Mouse (Mus musculus): Measurements from ENCODE around the gene Klc4. TPM values are rescaled to one million over a fixed set of nuclear protein-coding genes. Genes with fewer than 3 reads are reported as not detected.

The Klc4 gene
- total RNA-seq, 2 experiments from 2014 or later = 35.3 to 50.3 TPM

GRCm38 (mm10) chr17:46622269-46622668 is 23.6 kb downstream of the Klc4 start:
- no peak for DNase-seq

- DNase-seq = peak; percentile 72 to 76
Measured at GRCm38 (mm10) chr17:46621324-46621723, 24.5 kb downstream of the Klc4 start.

GRCm38 (mm10) chr17:46619683-46620357 is 26.0 kb downstream of the Klc4 start:
- DNase-seq = no peak

GRCm38 (mm10) chr17:46618769-46619682 is 26.8 kb downstream of the Klc4 start:
- no peak for DNase-seq

GRCm38 (mm10) chr17:46618394-46618768 is 27.4 kb downstream of the Klc4 start:
- no peak for DNase-seq

GRCm38 (mm10) chr17:46617799-46618198 is 28.0 kb downstream of the Klc4 start:
- DNase-seq = no peak

- no peak for DNase-seq
Measured at GRCm38 (mm10) chr17:46613229-46613628, 32.6 kb downstream of the Klc4 start.

- DNase-seq = peak in 1 of 2 experiments; percentile 7
Measured at GRCm38 (mm10) chr17:46612820-46613219, 33.0 kb downstream of the Klc4 start.

- no peak for DNase-seq
Measured at GRCm38 (mm10) chr17:46612189-46612588, 33.6 kb downstream of the Klc4 start.

GRCm38 (mm10) chr17:46611316-46611715 is 34.5 kb downstream of the Klc4 start:
- DNase-seq = no peak

GRCm38 (mm10) chr17:46609721-46610514 is 35.9 kb downstream of the Klc4 start:
- peak; percentile 23 to 48 for DNase-seq

- no peak for DNase-seq
Measured at GRCm38 (mm10) chr17:46605987-46606386, 39.8 kb downstream of the Klc4 start.

- DNase-seq = no peak
Measured at GRCm38 (mm10) chr17:46605126-46605525, 40.7 kb downstream of the Klc4 start.

- DNase-seq = no peak
Measured at GRCm38 (mm10) chr17:46603229-46603628, 42.6 kb downstream of the Klc4 start.

- no peak for DNase-seq
Measured at GRCm38 (mm10) chr17:46602212-46602611, 43.6 kb downstream of the Klc4 start.

GRCm38 (mm10) chr17:46600569-46600968 is 45.3 kb downstream of the Klc4 start:
- DNase-seq = no peak

- DNase-seq = no peak
Measured at GRCm38 (mm10) chr17:46598963-46599362, 46.9 kb downstream of the Klc4 start.

- no peak for DNase-seq
Measured at GRCm38 (mm10) chr17:46597956-46598355, 47.9 kb downstream of the Klc4 start.

GRCm38 (mm10) chr17:46595336-46595735 is 50.5 kb downstream of the Klc4 start:
- no peak for DNase-seq

- DNase-seq = no peak
Measured at GRCm38 (mm10) chr17:46594606-46595005, 51.2 kb downstream of the Klc4 start.

GRCm38 (mm10) chr17:46593124-46593523 is 52.7 kb downstream of the Klc4 start:
- no peak for DNase-seq

GRCm38 (mm10) chr17:46591406-46591805 is 54.4 kb downstream of the Klc4 start:
- DNase-seq = peak in 1 of 2 experiments; percentile 22
